Comparison of ENCODE assay signal across 22 mouse cellular contexts in the genomic region with DNA sequence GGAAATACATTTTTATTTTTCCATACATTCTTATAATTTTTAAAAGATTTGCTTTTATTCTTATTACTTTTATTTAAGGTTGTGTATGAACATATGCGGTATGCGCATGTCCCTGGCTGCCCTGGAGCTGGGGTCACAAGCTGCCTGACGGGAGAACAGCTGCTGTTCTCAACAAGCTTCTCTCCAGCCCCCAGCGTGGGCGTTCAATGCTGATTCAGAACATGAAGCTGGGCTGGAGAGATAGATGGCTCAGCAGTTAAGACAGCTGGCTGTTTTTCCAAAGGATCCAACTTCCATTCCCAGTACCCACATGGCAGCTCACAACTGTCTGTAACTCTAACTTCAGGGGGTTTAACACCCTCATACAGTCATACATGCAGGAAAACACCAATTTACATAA. TPM values are rescaled to one million over a fixed set of nuclear protein-coding genes. Genes with fewer than 3 reads are reported as not detected.
DNase-seq lines count a peak whose midpoint lies in the region; ATAC-seq and TF ChIP-seq lines count a peak whose summit lies in the region.
"Had no signal": no experiment of that assay in that cellular context is flagged by ENCODE, and none has a peak within 500 bp of the region (broad histone marks: within the 10 kb centered on the region; RNA-seq: fewer than 3 reads in every experiment).

No protein-coding gene starts in this region.

- H3K27ac ChIP-seq in midbrain, embryonic 14.5 days (replicated peaks; ENCODE audit: low read depth, low read length): no peak overlapping the region
- H3K27ac ChIP-seq: forebrain, embryonic 12.5 days; heart, embryonic 15.5 days; hindbrain, embryonic 14.5 days; liver, embryonic 13.5 days had no signal

- no peaks in the 10 kb centered on the region for H3K9me3 ChIP-seq in midbrain, embryonic 14.5 days (ENCODE audit: control insufficient read depth, low read length)
- H3K9me3 ChIP-seq: forebrain, embryonic 12.5 days; heart, embryonic 15.5 days; liver, embryonic 13.5 days had no signal

- peak overlapping the region; percentile 14 for H3K4me3 ChIP-seq in C2C12 (ENCODE audit: insufficient read depth, poor library complexity, severe bottlenecking)
- H3K4me3 ChIP-seq in midbrain, embryonic 14.5 days (replicated peaks; ENCODE audit: low read depth, low read length): no peak overlapping the region
- H3K4me3 ChIP-seq: forebrain, embryonic 12.5 days; heart, embryonic 15.5 days; liver, embryonic 13.5 days had no signal

- H3K4me1 ChIP-seq in midbrain, embryonic 14.5 days (ENCODE audit: control insufficient read depth, insufficient read depth, low read length): no peaks in the 10 kb centered on the region
- H3K4me1 ChIP-seq: forebrain, embryonic 12.5 days; heart, embryonic 15.5 days; liver, embryonic 13.5 days had no signal

- no peaks in the 10 kb centered on the region for H3K79me3 ChIP-seq in C2C12 (ENCODE audit: low read depth)

- H3K36me3 ChIP-seq in C2C12 (ENCODE audit: control insufficient read depth, insufficient read depth): peaks cover 88% of the 10 kb centered on the region
- H3K36me3 ChIP-seq in midbrain, embryonic 14.5 days (ENCODE audit: control insufficient read depth, insufficient read depth, low read length): peaks cover 33% of the 10 kb centered on the region

- H3K27me3 ChIP-seq in C2C12 (ENCODE audit: control insufficient read depth, insufficient read depth, insufficient read length): no peaks in the 10 kb centered on the region
- H3K27me3 ChIP-seq in midbrain, embryonic 14.5 days (ENCODE audit: control insufficient read depth, insufficient read depth, low read length): no peaks in the 10 kb centered on the region
- H3K27me3 ChIP-seq: forebrain, embryonic 12.5 days; heart, embryonic 15.5 days; liver, embryonic 13.5 days had no signal

- ATAC-seq in midbrain, embryonic 14.5 days (ENCODE audit: low FRiP score, low TSS enrichment): no peak

- no peak for TF ChIP-seq CTCF in C2C12 (IDR thresholded peaks at IDR 0.05; ENCODE audit: control insufficient read depth, insufficient read depth, insufficient read length)

- peak; percentile 42 to 44 for DNase-seq in frontal cortex, postnatal 14 days (ENCODE audit: low spot score in 2 of 2)
- peak; percentile 36 to 58 for DNase-seq in layer of hippocampus, postnatal 14 days (ENCODE audit: low spot score in 2 of 2)
- DNase-seq in mesoderm, embryonic 11.5 days (ENCODE audit: low read depth, low spot score): peak; percentile 1
- no peak for DNase-seq in midbrain, embryonic 14.5 days
- no peak for DNase-seq in lung, adult 18-20 months
- DNase-seq in urinary bladder, postnatal 10 days (ENCODE audit: low spot score): no peak
- no peak for DNase-seq in ovary, adult 18-20 months (ENCODE audit: low spot score)
- DNase-seq: adrenal gland, postnatal 36 days; cerebellum, postnatal 25 days; kidney, adult 2 months; liver, embryonic 13.5 days; lung, postnatal 14 days had no signal

- WGBS in midbrain, embryonic 14.5 days: 95% methylated on average over 5 of the region's 5 CpGs

- H3ac ChIP-seq in C2C12 (ENCODE audit: control insufficient read depth, insufficient read length, low read depth): no peak overlapping the region

- H3K4me2 ChIP-seq in midbrain, embryonic 14.5 days (ENCODE audit: low read length): no peak overlapping the region
- H3K4me2 ChIP-seq: forebrain, embryonic 12.5 days; heart, embryonic 15.5 days; hindbrain, embryonic 14.5 days; liver, embryonic 13.5 days; midbrain, embryonic 11.5 days had no signal

- no peaks in the 10 kb centered on the region for H3K79me2 ChIP-seq in C2C12 (ENCODE audit: control insufficient read depth, insufficient read depth)

- no peak overlapping the region for H3K9ac ChIP-seq in midbrain, embryonic 14.5 days (replicated peaks; ENCODE audit: low read length)
- H3K9ac ChIP-seq: forebrain, embryonic 12.5 days; heart, embryonic 15.5 days; hindbrain, embryonic 14.5 days; liver, embryonic 13.5 days had no signal

TF ChIP-seq in C2C12, 6 proteins besides CTCF, POLR2A, EP300 and RAD21:
- no peak for TF ChIP-seq FOSL1 (IDR thresholded peaks at IDR 0.05; ENCODE audit: insufficient read depth, low read length, poor library complexity, severe bottlenecking)
- no peak for TF ChIP-seq MYOG (IDR thresholded peaks at IDR 0.05; ENCODE audit: control insufficient read depth, extremely low read depth, insufficient read length)
- no peak for TF ChIP-seq CEBPB (IDR thresholded peaks at IDR 0.05; ENCODE audit: low read depth)
TF ChIP-seq in C2C12: peak in this region for 0.

RNA-seq across cellular contexts. Expression of a gene that starts 22.3 kb away (rescaled TPM):
- polyA plus RNA-seq in C2C12 (2012; fragmentation: generic; extraction: Trizol): 11.8 TPM
- 1 to 10 TPM; 7.9 to 8.4 TPM for total RNA-seq in layer of hippocampus, postnatal 14 days (2021)
- polyA plus RNA-seq in midbrain, embryonic 14.5 days (2014; fragmentation: Nextera tagmentation; extraction: Ambion mirVana): 43.3 and 70.0 TPM in 2 replicates

RNA-seq across cellular contexts. Expression of a gene that starts 35.7 kb away (rescaled TPM):
- polyA plus RNA-seq in C2C12 (2012; fragmentation: generic; extraction: Trizol): 2.9 TPM
- total RNA-seq in layer of hippocampus, postnatal 14 days (2021): not detected
- polyA plus RNA-seq in midbrain, embryonic 14.5 days (2014; fragmentation: Nextera tagmentation; extraction: Ambion mirVana): 1.00 TPM in 1 of 2 replicates, not detected in the other
- total RNA-seq: adrenal gland, postnatal 36 days; gastrocnemius, postnatal 4 days; left cerebral cortex, adult 8-10 months had no signal
- polyA plus RNA-seq: embryonic facial prominence, embryonic 11.5 days; forebrain, embryonic 12.5 days; hindbrain, embryonic 14.5 days; midbrain, embryonic 11.5 days; spleen, adult 2 months; testis, adult 2 months had no signal

Comparison
In these comparisons a context has a peak if more than half of its experiments do, and no peak if none do; other contexts are left out.
1. DNase-seq: peak in frontal cortex, postnatal 14 days (2 of 2), layer of hippocampus, postnatal 14 days (2 of 2) and mesoderm, embryonic 11.5 days (single experiment); none in midbrain, embryonic 14.5 days (single experiment), lung, adult 18-20 months (0 of 2), urinary bladder, postnatal 10 days (single experiment) and ovary, adult 18-20 months (single experiment).